Mouse (Mus musculus): ENCODE data around the gene Armh3.

- TF ChIP-seq CTCF (IDR thresholded peaks at IDR 0.05; ENCODE audit: insufficient read depth, low read depth, low read length) (no peak), POLR2A (IDR thresholded peaks at IDR 0.05; ENCODE audit: insufficient read depth, low read depth, low read length) (no peak)
Measured at GRCm38 (mm10) chr19:46040149-46040902, 42.0 kb upstream of the Armh3 start.

All from olfactory bulb, adult 2 months (tissue).